Mouse (Mus musculus) kidney, embryonic 15.5 days (tissue): ENCODE data around the gene Grk1. TPM values are rescaled to one million over a fixed set of nuclear protein-coding genes. Genes with fewer than 3 reads are reported as not detected.
A peak's percentile ranks its signal among the peaks of the same experiment; 100 is the strongest.

Experiments
- ATAC-seq: fragments of 200-750 bp; cut with Nextera tagmentation; replicated peaks from 2 replicates; pipeline ENCODE4 v1.8.0; 2017; ENCODE audit warnings: moderate TSS enrichment; ENCODE audit not compliant: low FRiP score
- H3K27ac ChIP-seq: fragments of 300-500 bp; sonication (generic); 2 replicates; pipeline ENCODE4 v1.5.1; 2015; ENCODE audit warnings: mild to moderate bottlenecking, inconsistent platforms
- H3K27me3 ChIP-seq: fragments of 300-500 bp; sonication (generic); 2 replicates; pipeline ENCODE4 v1.6.1; 2015; ENCODE audit warnings: inconsistent platforms
- H3K36me3 ChIP-seq: fragments of 300-500 bp; sonication (generic); 2 replicates; pipeline ENCODE4 v1.6.1; 2015; ENCODE audit warnings: inconsistent platforms
- H3K4me1 ChIP-seq: fragments of 300-500 bp; sonication (generic); 2 replicates; pipeline ENCODE4 v1.6.1; 2015; ENCODE audit warnings: inconsistent platforms
- H3K4me2 ChIP-seq: fragments of 300-500 bp; sonication (generic); 2 replicates; pipeline ENCODE4 v1.6.1; 2015; ENCODE audit warnings: moderate library complexity, mild to moderate bottlenecking, inconsistent platforms
- H3K4me3 ChIP-seq: fragments of 300-500 bp; sonication (generic); replicated peaks from 2 replicates; pipeline ENCODE4 v1.5.1; 2015; ENCODE audit warnings: mild to moderate bottlenecking, inconsistent platforms
- H3K9ac ChIP-seq: fragments of 300-500 bp; sonication (generic); 2 replicates; pipeline ENCODE4 v1.6.1; 2015; ENCODE audit warnings: mild to moderate bottlenecking, inconsistent platforms
- H3K9me3 ChIP-seq: fragments of 300-500 bp; sonication (generic); replicated peaks from 2 replicates; pipeline ENCODE4 v1.6.1; 2016; ENCODE audit warnings: inconsistent platforms
- WGBS: fragments of 180-500 bp; shearing (Covaris S2); methylation state at CpG from one replicate; pipeline ENCODE4 v1.1.7; 2015; ENCODE audit warnings: mixed read lengths; 5-methylcytosine and 5-hydroxymethylcytosine counted together
- polyA plus RNA-seq: library from polyadenylated mRNA; unstranded; fragments of >200 nt; fragmentation: Nextera tagmentation; extraction: Ambion mirVana; gene quantifications from 2 replicates; pipeline ENCODE4 v1.2.1, GENCODE M21; 2015

The Grk1 gene
- polyA plus RNA-seq, 1 experiment from 2014 or later: not detected

DNA sequence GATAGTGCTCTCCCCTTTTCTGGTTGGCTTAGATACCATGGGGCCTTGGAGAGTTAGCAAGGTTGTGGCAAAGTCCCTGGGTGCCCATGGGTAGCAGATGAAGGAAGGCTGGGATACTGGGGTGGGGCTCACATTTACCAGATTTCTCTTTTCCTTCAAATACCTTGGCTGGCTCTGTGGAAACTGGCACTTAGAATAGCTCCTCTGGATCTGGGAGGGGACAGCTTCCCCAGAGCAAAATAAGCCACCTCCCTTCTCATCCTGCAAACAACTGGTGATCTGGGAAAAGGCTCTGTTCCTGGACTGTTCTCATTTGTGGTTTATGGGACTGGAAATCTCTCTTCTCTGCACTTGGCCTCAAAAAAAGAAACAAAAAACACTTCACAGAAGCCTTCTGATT lies 26.0 kb downstream of the Grk1 start:
- H3K9me3 ChIP-seq: no peaks in the 10 kb centered on the region
- H3K27me3 ChIP-seq: peaks cover 24% of the 10 kb centered on the region
- no peak overlapping the region for H3K4me3 ChIP-seq
- H3K36me3 ChIP-seq: no peaks in the 10 kb centered on the region
- peaks cover 8% of the 10 kb centered on the region for H3K4me1 ChIP-seq
- H3K9ac ChIP-seq: no peak overlapping the region
- no peak overlapping the region for H3K27ac ChIP-seq
- ATAC-seq: no peak
- H3K4me2 ChIP-seq: no peak overlapping the region

DNA sequence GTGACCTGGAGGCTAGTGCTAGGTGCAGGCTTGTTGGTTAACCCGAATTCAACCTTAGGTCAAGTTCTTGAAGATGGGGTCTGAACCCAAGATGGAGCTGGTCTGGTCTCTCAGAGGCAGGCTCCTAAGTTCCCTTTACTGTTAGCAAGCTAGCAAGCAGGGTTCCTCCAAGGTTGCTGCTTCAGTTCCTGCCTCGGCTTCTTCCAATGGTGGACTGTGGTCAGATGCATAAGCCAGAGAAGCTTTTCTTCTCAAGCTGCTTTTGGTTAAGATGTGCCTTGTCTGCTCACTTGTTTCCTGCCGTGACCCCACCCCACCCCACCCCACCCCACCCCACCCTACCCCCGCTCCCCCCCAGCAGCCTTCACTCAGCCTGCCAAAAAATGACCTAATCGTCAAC lies 28.2 kb downstream of the Grk1 start:
- 74% methylated on average over 5 of the region's 5 CpGs for WGBS
- ATAC-seq: no peak
- H3K4me2 ChIP-seq: no peak overlapping the region
- H3K9ac ChIP-seq: no peak overlapping the region
- no peaks in the 10 kb centered on the region for H3K36me3 ChIP-seq
- H3K27ac ChIP-seq: no peak overlapping the region
- peaks cover 8% of the 10 kb centered on the region for H3K4me1 ChIP-seq
- H3K9me3 ChIP-seq: no peaks in the 10 kb centered on the region
- H3K4me3 ChIP-seq: no peak overlapping the region
- peaks cover 43% of the 10 kb centered on the region for H3K27me3 ChIP-seq

DNA sequence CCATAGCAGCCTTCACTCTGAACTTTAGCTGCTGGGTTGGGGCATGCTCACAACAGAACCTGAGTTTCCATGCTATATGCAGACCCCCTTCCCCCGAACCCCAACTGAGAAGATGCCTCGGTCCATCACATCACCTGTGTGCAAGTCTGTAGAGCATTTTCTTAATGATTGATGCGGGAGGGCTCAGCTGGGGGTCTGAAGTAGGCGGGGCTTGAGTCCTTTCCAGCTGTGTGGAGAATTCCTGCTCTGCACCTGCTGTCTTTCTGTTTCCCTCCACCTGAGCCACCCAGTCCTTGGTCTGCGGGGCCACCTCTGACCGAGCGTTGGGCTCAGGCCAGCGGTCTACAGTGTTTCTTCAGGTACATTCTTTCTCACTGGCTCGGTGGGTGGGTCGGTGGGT lies 30.0 kb downstream of the Grk1 start, which contains the start of gene Tmem255b:
Gene Tmem255b, plus strand, starts transcription at position 301 of the 400 bp plus-strand sequence.
- ATAC-seq: no peak
- no peaks in the 10 kb centered on the region for H3K9me3 ChIP-seq
- 19% methylated on average over 10 of the region's 10 CpGs for WGBS
- H3K27me3 ChIP-seq: peaks cover 43% of the 10 kb centered on the region
- peak within 1 kb of the TSS; percentile 50 for H3K4me2 ChIP-seq
- no peak within 1 kb of the TSS for H3K27ac ChIP-seq
- H3K4me1 ChIP-seq: peaks cover 8% of the 10 kb centered on the region
- H3K36me3 ChIP-seq: no peaks in the 10 kb centered on the region
- H3K4me3 ChIP-seq: peak within 1 kb of the TSS; percentile 15; the same call in 1 of the 2 replicates
- H3K9ac ChIP-seq: no peak within 1 kb of the TSS

GRCm38 (mm10) chr8:13436052-13436451 lies 31.2 kb downstream of the Grk1 start:
- Histone ChIP-seq H3K9me3 (no peaks in the 10 kb centered on the region), H3K4me1 (peaks cover 8% of the 10 kb centered on the region), H3K27ac (no peak overlapping the region), H3K9ac (no peak overlapping the region), H3K4me2 (peak overlapping the region; percentile 50; the same call in 1 of the 2 replicates), H3K4me3 (no peak overlapping the region), H3K27me3 (peaks cover 43% of the 10 kb centered on the region), H3K36me3 (no peaks in the 10 kb centered on the region)
- 14% methylated on average over 8 of the region's 8 CpGs for WGBS
- no peak for ATAC-seq

GRCm38 (mm10) chr8:13437531-13437930 lies 32.6 kb downstream of the Grk1 start:
- no peak overlapping the region for H3K9ac ChIP-seq
- no peaks in the 10 kb centered on the region for H3K36me3 ChIP-seq
- ATAC-seq: no peak
- H3K4me2 ChIP-seq: no peak overlapping the region
- H3K9me3 ChIP-seq: no peaks in the 10 kb centered on the region
- H3K4me1 ChIP-seq: peaks cover 8% of the 10 kb centered on the region
- peaks cover 43% of the 10 kb centered on the region for H3K27me3 ChIP-seq
- 69% methylated on average over 2 of the region's 2 CpGs for WGBS
- H3K4me3 ChIP-seq: no peak overlapping the region
- no peak overlapping the region for H3K27ac ChIP-seq

DNA sequence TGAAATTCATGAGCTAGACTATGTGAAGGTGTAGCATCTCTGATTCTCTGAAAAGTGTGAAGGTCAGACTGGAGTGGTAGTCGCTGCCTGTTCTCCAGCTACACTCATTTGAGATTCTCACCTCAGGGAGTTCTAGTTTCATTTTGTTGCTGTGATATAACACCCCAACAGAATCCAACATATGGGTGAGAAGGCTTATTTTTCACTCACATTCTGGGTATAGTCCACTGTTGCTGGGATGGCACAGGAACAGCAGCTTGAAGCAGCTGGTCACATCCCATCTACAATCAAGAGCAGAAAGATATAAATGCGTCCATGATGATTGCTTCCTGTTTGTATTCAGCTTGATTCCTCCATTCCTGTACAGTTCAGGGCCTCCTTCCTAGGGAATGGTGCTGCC lies 37.3 kb downstream of the Grk1 start:
- Histone ChIP-seq H3K36me3 (no peaks in the 10 kb centered on the region), H3K4me3 (no peak overlapping the region), H3K27me3 (peaks cover 6% of the 10 kb centered on the region), H3K4me2 (no peak overlapping the region), H3K27ac (no peak overlapping the region), H3K9me3 (no peaks in the 10 kb centered on the region), H3K4me1 (no peaks in the 10 kb centered on the region), H3K9ac (no peak overlapping the region)
- ATAC-seq: no peak
- WGBS: 90% methylated on average over 2 of the region's 2 CpGs

- Histone ChIP-seq H3K27ac (no peak overlapping the region), H3K27me3 (no peaks in the 10 kb centered on the region), H3K9me3 (no peaks in the 10 kb centered on the region), H3K9ac (no peak overlapping the region), H3K4me1 (no peaks in the 10 kb centered on the region), H3K4me3 (no peak overlapping the region), H3K4me2 (no peak overlapping the region), H3K36me3 (no peaks in the 10 kb centered on the region)
- WGBS: 92% methylated on average over 6 of the region's 6 CpGs
- no peak for ATAC-seq
Measured at GRCm38 (mm10) chr8:13446456-13446855, 41.6 kb downstream of the Grk1 start.

- no peaks in the 10 kb centered on the region for H3K36me3 ChIP-seq
- no peak overlapping the region for H3K4me3 ChIP-seq
- WGBS: 52% methylated on average over 4 of the region's 4 CpGs
- no peak overlapping the region for H3K4me2 ChIP-seq
- H3K4me1 ChIP-seq: no peaks in the 10 kb centered on the region
- H3K27me3 ChIP-seq: no peaks in the 10 kb centered on the region
- no peak overlapping the region for H3K9ac ChIP-seq
- H3K27ac ChIP-seq: no peak overlapping the region
- no peaks in the 10 kb centered on the region for H3K9me3 ChIP-seq
- ATAC-seq: no peak
Measured at GRCm38 (mm10) chr8:13448145-13448544, 43.3 kb downstream of the Grk1 start.

DNA sequence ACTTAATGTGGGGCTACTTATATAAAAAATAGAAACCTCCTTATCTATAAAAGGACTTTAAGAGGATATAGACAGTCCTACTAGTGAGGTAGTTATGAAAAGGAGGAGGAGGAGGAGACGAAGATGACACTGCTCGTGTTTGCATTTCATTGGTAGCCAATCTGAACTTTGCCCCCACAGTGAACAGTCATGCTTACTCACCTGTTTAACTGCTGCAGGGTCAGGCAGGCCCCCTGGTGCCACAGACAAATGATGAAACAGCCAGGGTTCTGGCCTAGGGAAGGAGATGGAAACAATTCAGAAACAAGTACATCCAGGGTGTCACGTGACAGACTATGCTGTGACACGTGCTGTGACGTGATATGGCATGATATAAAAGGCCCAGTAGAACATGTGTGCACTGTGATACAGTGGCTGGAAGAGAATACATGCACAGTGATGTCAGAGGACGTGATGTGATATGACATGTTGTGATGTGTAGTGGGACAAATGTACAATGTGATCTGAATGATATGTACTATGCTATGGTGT lies 46.9 kb downstream of the Grk1 start:
- Histone ChIP-seq H3K4me2 (no peak overlapping the region), H3K36me3 (no peaks in the 10 kb centered on the region), H3K27ac (no peak overlapping the region), H3K9ac (no peak overlapping the region), H3K9me3 (no peaks in the 10 kb centered on the region), H3K4me1 (no peaks in the 10 kb centered on the region), H3K27me3 (no peaks in the 10 kb centered on the region), H3K4me3 (no peak overlapping the region)
- ATAC-seq: no peak
- WGBS: 70% methylated on average over 6 of the region's 6 CpGs

DNA sequence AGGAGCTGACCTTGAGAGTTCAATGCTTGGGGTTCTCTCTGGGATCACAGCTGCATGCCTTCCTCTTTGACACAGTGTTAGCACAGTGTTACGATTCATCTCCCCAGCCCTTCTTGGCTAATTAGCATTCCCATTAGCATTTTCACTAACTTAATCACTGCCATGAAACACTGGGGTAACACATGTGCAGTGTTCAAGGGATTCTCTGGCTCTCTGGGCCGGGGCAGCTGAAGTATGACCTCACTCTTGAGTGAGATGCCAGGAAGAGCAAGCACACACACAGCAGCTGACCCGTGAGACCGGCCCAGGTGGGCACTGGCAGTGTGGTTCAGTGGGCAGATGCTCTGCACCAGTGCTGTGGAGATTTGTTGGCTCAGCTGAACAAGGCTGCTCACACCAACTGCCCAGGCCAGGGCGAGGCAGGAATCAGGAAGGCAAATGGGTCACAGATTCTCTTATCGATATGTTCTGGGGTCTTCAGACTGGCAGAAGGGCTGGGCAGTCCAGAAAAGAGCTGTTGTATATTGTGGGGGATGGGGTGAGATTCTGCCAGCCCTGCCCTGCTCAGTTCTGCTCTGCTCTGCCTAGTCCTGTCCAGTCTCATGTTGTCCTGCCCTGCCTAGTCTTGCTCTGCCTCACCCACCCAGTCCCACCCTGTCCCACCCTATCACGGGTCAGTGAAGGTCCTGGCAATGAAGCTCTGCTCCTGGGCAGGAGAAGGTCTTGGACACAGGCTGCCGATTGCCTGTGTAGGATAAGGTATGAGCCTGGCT lies 49.6 kb downstream of the Grk1 start:
- H3K27ac ChIP-seq: no peak overlapping the region
- H3K27me3 ChIP-seq: no peaks in the 10 kb centered on the region
- H3K9ac ChIP-seq: no peak overlapping the region
- WGBS: 68% methylated on average over 8 of the region's 8 CpGs
- H3K4me3 ChIP-seq: no peak overlapping the region
- ATAC-seq: 0 out of 2 replicates have a peak, but pooled peaks have one; percentile 19
- no peaks in the 10 kb centered on the region for H3K4me1 ChIP-seq
- no peaks in the 10 kb centered on the region for H3K9me3 ChIP-seq
- no peak overlapping the region for H3K4me2 ChIP-seq
- no peaks in the 10 kb centered on the region for H3K36me3 ChIP-seq

DNA sequence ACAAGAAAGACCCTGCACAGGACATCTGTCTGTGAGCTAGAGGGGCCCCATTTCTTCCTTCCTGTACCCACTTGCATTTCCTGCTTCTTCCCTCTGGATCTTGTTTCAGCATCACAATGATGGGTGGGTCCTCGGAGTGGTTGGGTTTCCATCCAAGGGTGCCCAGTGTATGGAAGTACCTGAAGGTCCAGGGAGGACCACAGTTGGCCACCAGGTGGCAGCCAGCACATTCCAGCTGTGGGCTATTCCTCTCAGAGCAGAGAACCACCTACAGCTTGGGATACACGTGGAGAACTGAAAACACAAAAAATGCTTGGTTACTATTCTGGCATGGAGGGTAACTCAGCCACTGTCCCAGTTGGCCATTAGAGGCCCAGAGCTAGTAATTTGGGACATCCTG lies 50.4 kb downstream of the Grk1 start:
- no peaks in the 10 kb centered on the region for H3K4me1 ChIP-seq
- no peaks in the 10 kb centered on the region for H3K36me3 ChIP-seq
- H3K9ac ChIP-seq: no peak overlapping the region
- H3K9me3 ChIP-seq: no peaks in the 10 kb centered on the region
- H3K4me2 ChIP-seq: no peak overlapping the region
- peak; percentile 71; the same call in 1 of the 2 replicates for ATAC-seq
- no peak overlapping the region for H3K4me3 ChIP-seq
- 17% methylated on average over 2 of the region's 2 CpGs for WGBS
- H3K27ac ChIP-seq: no peak overlapping the region
- no peaks in the 10 kb centered on the region for H3K27me3 ChIP-seq

- ATAC-seq: no peak
- Histone ChIP-seq H3K9ac (no peak overlapping the region), H3K4me1 (peaks cover 17% of the 10 kb centered on the region), H3K9me3 (no peaks in the 10 kb centered on the region), H3K36me3 (no peaks in the 10 kb centered on the region), H3K27ac (no peak overlapping the region), H3K4me2 (no peak overlapping the region), H3K4me3 (no peak overlapping the region), H3K27me3 (no peaks in the 10 kb centered on the region)
- WGBS: 97% methylated on average over 4 of the region's 4 CpGs
Measured at GRCm38 (mm10) chr8:13459431-13459830, 54.5 kb downstream of the Grk1 start.
